Mouse (Mus musculus) retina, postnatal 7 days (tissue): ENCODE data around the gene Samd14.

ENCODE experiments used
- DNase-seq: peaks from one replicate; pipeline ENCODE4 v3.0.0-alpha.2; 2012; ENCODE audit warnings: low read depth, low spot score

The Samd14 gene

GRCm38 (mm10) chr11:95074694-95075093 lies 65.0 kb downstream of the Samd14 start:
- DNase-seq, result no peak

- no peak for DNase-seq
Measured at GRCm38 (mm10) chr11:95075197-95076040, 65.7 kb downstream of the Samd14 start.
